In the genomic region with DNA sequence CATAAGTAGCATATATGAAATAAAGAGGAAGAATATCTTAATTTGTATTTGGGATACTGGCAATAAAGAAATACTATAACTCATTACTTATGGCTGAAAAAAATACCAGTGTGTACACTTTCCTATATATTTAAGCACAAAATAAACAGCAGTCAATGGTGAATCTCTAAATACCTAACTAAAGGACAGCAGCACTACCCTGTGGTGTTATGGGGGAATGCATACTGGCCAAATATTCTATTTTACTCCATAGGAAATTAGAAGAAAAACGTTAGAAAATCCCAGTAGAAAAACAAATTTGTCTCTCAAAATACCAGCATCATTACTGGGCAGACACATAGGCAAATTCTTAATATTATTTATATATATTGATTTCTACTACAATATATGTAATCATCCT, we compare ENCODE assay signal across 17 mouse cellular contexts. TPM values are rescaled to one million over a fixed set of nuclear protein-coding genes. Genes with fewer than 3 reads are reported as not detected.
A peak's percentile ranks its signal among the peaks of the same experiment; 100 is the strongest.
DNase-seq lines count a peak whose midpoint lies in the region; ATAC-seq and TF ChIP-seq lines count a peak whose summit lies in the region.
"Had no signal": no experiment of that assay in that cellular context is flagged by ENCODE, and none has a peak within 500 bp of the region (broad histone marks: within the 10 kb centered on the region; RNA-seq: fewer than 3 reads in every experiment).

No protein-coding gene starts in this region.

- peak; percentile 34 for DNase-seq in hindbrain, postnatal 0 days (ENCODE audit: low spot score)
- DNase-seq in hindbrain, embryonic 14.5 days (ENCODE audit: low spot score) = no peak
- DNase-seq in lung, postnatal 0 days (ENCODE audit: low spot score) = no peak
- DNase-seq in lung, adult 18-20 months = no peak
- peak; percentile 5 for DNase-seq in brain, embryonic 14.5 days (ENCODE audit: low read depth)
- DNase-seq in right cerebral cortex, postnatal 10 days (ENCODE audit: low spot score in 2 of 2) = no peak
- DNase-seq: cerebellum, adult 2 months; cerebellum, postnatal 36 days; kidney, adult 8-10 months; kidney, postnatal 25 days; liver, embryonic 13.5 days; lung, postnatal 10 days; thymus, postnatal 14 days had no signal

- H3K9me3 ChIP-seq in hindbrain, postnatal 0 days (ENCODE audit: low read length) = no peaks in the 10 kb centered on the region
- no peaks in the 10 kb centered on the region for H3K9me3 ChIP-seq in hindbrain, embryonic 14.5 days (ENCODE audit: control insufficient read depth, low read length)
- no peaks in the 10 kb centered on the region for H3K9me3 ChIP-seq in lung, postnatal 0 days (ENCODE audit: low read length)
- no peaks in the 10 kb centered on the region for H3K9me3 ChIP-seq in E14TG2a.4 (ENCODE audit: low read length)
- H3K9me3 ChIP-seq: embryonic facial prominence, embryonic 10.5 days; forebrain, embryonic 13.5 days; limb, embryonic 12.5 days; liver, embryonic 13.5 days had no signal

- H3K4me3 ChIP-seq in hindbrain, postnatal 0 days (ENCODE audit: low read length) = no peak overlapping the region
- no peak overlapping the region for H3K4me3 ChIP-seq in hindbrain, embryonic 14.5 days (replicated peaks; ENCODE audit: low read length)
- no peak overlapping the region for H3K4me3 ChIP-seq in lung, postnatal 0 days (ENCODE audit: low read depth, low read length)
- no peak overlapping the region for H3K4me3 ChIP-seq in E14TG2a.4 (replicated peaks; ENCODE audit: low read length)
- H3K4me3 ChIP-seq: embryonic facial prominence, embryonic 10.5 days; forebrain, embryonic 13.5 days; limb, embryonic 12.5 days; liver, embryonic 13.5 days had no signal

- peak; percentile 60 for TF ChIP-seq CTCF in hindbrain, postnatal 0 days (IDR thresholded peaks at IDR 0.05; ENCODE audit: low read depth)
- peak; percentile 41 for TF ChIP-seq CTCF in lung, postnatal 0 days (IDR thresholded peaks at IDR 0.05)
- peak; percentile 37 for TF ChIP-seq CTCF in E14TG2a.4 (conservative IDR thresholded peaks at IDR 0.05; ENCODE audit: low read length)
- TF ChIP-seq CTCF in brain, embryonic 14.5 days (IDR thresholded peaks at IDR 0.05; ENCODE audit: borderline replicate concordance, extremely low read depth, insufficient read depth, insufficient read length) = no peak

- 45% methylated on average over 1 of the region's 1 CpGs for WGBS in hindbrain, postnatal 0 days
- WGBS in hindbrain, embryonic 14.5 days = 67% methylated on average over 1 of the region's 1 CpGs
- WGBS in lung, postnatal 0 days = 49% methylated on average over 1 of the region's 1 CpGs

- no peak for TF ChIP-seq POLR2A in brain, embryonic 14.5 days (IDR thresholded peaks at IDR 0.05; ENCODE audit: borderline replicate concordance, extremely low read depth, insufficient read depth, insufficient read length, poor library complexity, severe bottlenecking)

- H3K9ac ChIP-seq in hindbrain, postnatal 0 days (replicated peaks; ENCODE audit: low read length) = no peak overlapping the region
- no peak overlapping the region for H3K9ac ChIP-seq in hindbrain, embryonic 14.5 days
- no peak overlapping the region for H3K9ac ChIP-seq in lung, postnatal 0 days (replicated peaks; ENCODE audit: low read depth)
- H3K9ac ChIP-seq: forebrain, embryonic 13.5 days; limb, embryonic 12.5 days; liver, embryonic 13.5 days had no signal

- H3K36me3 ChIP-seq in hindbrain, postnatal 0 days (ENCODE audit: insufficient read depth, low read length) = no peaks in the 10 kb centered on the region
- peaks cover 21% of the 10 kb centered on the region for H3K36me3 ChIP-seq in hindbrain, embryonic 14.5 days (replicated peaks; ENCODE audit: control insufficient read depth, insufficient read depth)
- H3K36me3 ChIP-seq in lung, postnatal 0 days (ENCODE audit: insufficient read depth, low read length) = no peaks in the 10 kb centered on the region
- peaks cover 64% of the 10 kb centered on the region for H3K36me3 ChIP-seq in E14TG2a.4 (ENCODE audit: insufficient read depth, low read length)

- no peak for ATAC-seq in hindbrain, postnatal 0 days
- no peak for ATAC-seq in hindbrain, embryonic 14.5 days (ENCODE audit: low FRiP score)
- ATAC-seq in lung, postnatal 0 days = no peak
- ATAC-seq: forebrain, embryonic 13.5 days had no signal

- no peak for TF ChIP-seq EP300 in lung, postnatal 0 days (IDR thresholded peaks at IDR 0.05)

- H3K4me1 ChIP-seq in hindbrain, postnatal 0 days (ENCODE audit: insufficient read depth, low read length) = peaks cover 7% of the 10 kb centered on the region; the same call in 1 of the 2 replicates
- peaks cover 14% of the 10 kb centered on the region for H3K4me1 ChIP-seq in hindbrain, embryonic 14.5 days (replicated peaks; ENCODE audit: control insufficient read depth, insufficient read depth, low read length)
- peaks cover 3% of the 10 kb centered on the region; the same call in 1 of the 2 replicates for H3K4me1 ChIP-seq in lung, postnatal 0 days (ENCODE audit: insufficient read depth, low read depth, low read length)
- peaks cover 27% of the 10 kb centered on the region for H3K4me1 ChIP-seq in E14TG2a.4 (replicated peaks; ENCODE audit: low read depth, low read length)

- no peak overlapping the region for H3K27ac ChIP-seq in hindbrain, postnatal 0 days
- no peak overlapping the region for H3K27ac ChIP-seq in hindbrain, embryonic 14.5 days
- no peak overlapping the region for H3K27ac ChIP-seq in lung, postnatal 0 days (ENCODE audit: low read length)
- H3K27ac ChIP-seq: embryonic facial prominence, embryonic 10.5 days; forebrain, embryonic 13.5 days; limb, embryonic 12.5 days; liver, embryonic 13.5 days had no signal

- no peak overlapping the region for H3K4me2 ChIP-seq in hindbrain, postnatal 0 days (ENCODE audit: low read depth, low read length)
- H3K4me2 ChIP-seq in hindbrain, embryonic 14.5 days (replicated peaks) = no peak overlapping the region
- H3K4me2 ChIP-seq in lung, postnatal 0 days (replicated peaks; ENCODE audit: low read depth, low read length) = no peak overlapping the region
- H3K4me2 ChIP-seq: forebrain, embryonic 13.5 days; limb, embryonic 12.5 days; liver, embryonic 13.5 days had no signal

- no peaks in the 10 kb centered on the region for H3K27me3 ChIP-seq in hindbrain, postnatal 0 days (ENCODE audit: insufficient read depth, low read length)
- no peaks in the 10 kb centered on the region for H3K27me3 ChIP-seq in hindbrain, embryonic 14.5 days (ENCODE audit: control insufficient read depth, insufficient read depth, low read length)
- no peaks in the 10 kb centered on the region for H3K27me3 ChIP-seq in lung, postnatal 0 days (replicated peaks; ENCODE audit: insufficient read depth, low read length)
- H3K27me3 ChIP-seq in E14TG2a.4 (ENCODE audit: insufficient read depth, low read length) = no peaks in the 10 kb centered on the region
- H3K27me3 ChIP-seq: forebrain, embryonic 13.5 days; limb, embryonic 12.5 days; liver, embryonic 13.5 days had no signal

RNA-seq across cellular contexts. Expression of a gene that starts 4.4 kb away (rescaled TPM):
- 20.9 and 21.9 TPM in 2 replicates for total RNA-seq in hindbrain, postnatal 0 days (2014; rRNA removed)
- 29.2 and 30.9 TPM in 2 replicates for polyA plus RNA-seq in hindbrain, postnatal 0 days (2015; fragmentation: Nextera tagmentation; extraction: Ambion mirVana)
- 34.0 and 36.4 TPM in 2 replicates for polyA plus RNA-seq in hindbrain, embryonic 14.5 days (2014; fragmentation: Nextera tagmentation; extraction: Ambion mirVana)
- polyA plus RNA-seq in lung, postnatal 0 days (2015; fragmentation: Nextera tagmentation; extraction: Ambion mirVana) = 19.7 and 22.6 TPM in 2 replicates
- 8.8 and 12.8 TPM in 2 replicates for polyA plus RNA-seq in brain, embryonic 14.5 days (2012; rRNA removed)

RNA-seq across cellular contexts. Expression of a gene that starts 4.8 kb away (rescaled TPM):
- 9.3 and 11.4 TPM in 2 replicates for total RNA-seq in hindbrain, postnatal 0 days (2014; rRNA removed)
- 10.5 and 11.2 TPM in 2 replicates for polyA plus RNA-seq in hindbrain, postnatal 0 days (2015; fragmentation: Nextera tagmentation; extraction: Ambion mirVana)
- polyA plus RNA-seq in hindbrain, embryonic 14.5 days (2014; fragmentation: Nextera tagmentation; extraction: Ambion mirVana) = 13.3 and 14.0 TPM in 2 replicates
- 7.9 and 9.3 TPM in 2 replicates for polyA plus RNA-seq in lung, postnatal 0 days (2015; fragmentation: Nextera tagmentation; extraction: Ambion mirVana)
- 3.1 and 3.2 TPM in 2 replicates for polyA plus RNA-seq in brain, embryonic 14.5 days (2012; rRNA removed)

Comparison
In these comparisons a context has a peak if more than half of its experiments do, and no peak if none do; other contexts are left out.
1. DNase-seq: peak in hindbrain, postnatal 0 days (single experiment) and brain, embryonic 14.5 days (single experiment); none in hindbrain, embryonic 14.5 days (single experiment), lung, postnatal 0 days (single experiment), lung, adult 18-20 months (0 of 2) and right cerebral cortex, postnatal 10 days (0 of 2).